Mouse (Mus musculus) brain, embryonic 18.5 days (tissue): ENCODE data around the gene 2210016L21Rik.

Experiments
- DNase-seq: peaks from one replicate; pipeline ENCODE4 v3.0.0-alpha.2; 2012; ENCODE audit warnings: low read depth, low spot score

The 2210016L21Rik gene

GRCm38 (mm10) chr5:114942766-114943130 lies 790 bp downstream of the 2210016L21Rik start:
- no peak for DNase-seq

- DNase-seq, result no peak
These were observed 3.1 kb downstream of the 2210016L21Rik start for GRCm38 (mm10) chr5:114945072-114945471.

- no peak for DNase-seq
These were observed 6.9 kb downstream of the 2210016L21Rik start for GRCm38 (mm10) chr5:114948891-114949290.

GRCm38 (mm10) chr5:114949316-114949715 lies 7.4 kb downstream of the 2210016L21Rik start:
- no peak for DNase-seq

GRCm38 (mm10) chr5:114949812-114950211 lies 7.9 kb downstream of the 2210016L21Rik start:
- DNase-seq, result no peak

- DNase-seq, result no peak
These were observed 8.7 kb downstream of the 2210016L21Rik start for GRCm38 (mm10) chr5:114950669-114951068.

GRCm38 (mm10) chr5:114951279-114951880 lies 9.4 kb downstream of the 2210016L21Rik start:
- DNase-seq, result no peak

- no peak for DNase-seq
These were observed 11.4 kb downstream of the 2210016L21Rik start for GRCm38 (mm10) chr5:114953326-114953725.

- DNase-seq, result no peak
These were observed 16.1 kb downstream of the 2210016L21Rik start for GRCm38 (mm10) chr5:114958069-114958468.

GRCm38 (mm10) chr5:114961590-114962360 lies 19.8 kb downstream of the 2210016L21Rik start:
- DNase-seq, result no peak

- DNase-seq, result no peak
These were observed 22.5 kb downstream of the 2210016L21Rik start for GRCm38 (mm10) chr5:114964315-114964966.

GRCm38 (mm10) chr5:114964967-114965898 lies 23.3 kb downstream of the 2210016L21Rik start:
- DNase-seq, result no peak

- no peak for DNase-seq
These were observed 25.7 kb downstream of the 2210016L21Rik start for GRCm38 (mm10) chr5:114967523-114968268.

- no peak for DNase-seq
These were observed 26.7 kb downstream of the 2210016L21Rik start for GRCm38 (mm10) chr5:114968651-114969050.

GRCm38 (mm10) chr5:114969064-114969463 lies 27.1 kb downstream of the 2210016L21Rik start:
- DNase-seq, result no peak

- no peak for DNase-seq
These were observed 27.8 kb downstream of the 2210016L21Rik start for GRCm38 (mm10) chr5:114969609-114970215.

GRCm38 (mm10) chr5:114970824-114971227 lies 28.9 kb downstream of the 2210016L21Rik start, which contains the start of gene Hnf1a:
Gene Hnf1a (minus strand): TSS chr5:114971094.
- DNase-seq, result no peak

- DNase-seq, result no peak
These were observed 30.2 kb downstream of the 2210016L21Rik start for GRCm38 (mm10) chr5:114972201-114972600.

GRCm38 (mm10) chr5:114973131-114973530 lies 31.2 kb downstream of the 2210016L21Rik start:
- no peak for DNase-seq

- DNase-seq, result no peak
These were observed 35.0 kb downstream of the 2210016L21Rik start for GRCm38 (mm10) chr5:114976935-114977334.
